Mouse (Mus musculus) heart, adult 8-10 months (tissue): Measurements from ENCODE around the gene Hopx. TPM values are rescaled to one million over a fixed set of nuclear protein-coding genes. Genes with fewer than 3 reads are reported as not detected.

ENCODE experiments used
- DNase-seq: peaks from one replicate; pipeline ENCODE4 v3.0.0; 2022; ENCODE audit warnings: low spot score
- total RNA-seq, 4 experiments: library from RNA; stranded (reverse); gene quantifications; 2 replicates each; pipeline ENCODE4 v1.2.4; 2022

Gene Hopx
- 100 to 1,000 TPM; 354 to 475 (median 429) TPM for total RNA-seq

DNA sequence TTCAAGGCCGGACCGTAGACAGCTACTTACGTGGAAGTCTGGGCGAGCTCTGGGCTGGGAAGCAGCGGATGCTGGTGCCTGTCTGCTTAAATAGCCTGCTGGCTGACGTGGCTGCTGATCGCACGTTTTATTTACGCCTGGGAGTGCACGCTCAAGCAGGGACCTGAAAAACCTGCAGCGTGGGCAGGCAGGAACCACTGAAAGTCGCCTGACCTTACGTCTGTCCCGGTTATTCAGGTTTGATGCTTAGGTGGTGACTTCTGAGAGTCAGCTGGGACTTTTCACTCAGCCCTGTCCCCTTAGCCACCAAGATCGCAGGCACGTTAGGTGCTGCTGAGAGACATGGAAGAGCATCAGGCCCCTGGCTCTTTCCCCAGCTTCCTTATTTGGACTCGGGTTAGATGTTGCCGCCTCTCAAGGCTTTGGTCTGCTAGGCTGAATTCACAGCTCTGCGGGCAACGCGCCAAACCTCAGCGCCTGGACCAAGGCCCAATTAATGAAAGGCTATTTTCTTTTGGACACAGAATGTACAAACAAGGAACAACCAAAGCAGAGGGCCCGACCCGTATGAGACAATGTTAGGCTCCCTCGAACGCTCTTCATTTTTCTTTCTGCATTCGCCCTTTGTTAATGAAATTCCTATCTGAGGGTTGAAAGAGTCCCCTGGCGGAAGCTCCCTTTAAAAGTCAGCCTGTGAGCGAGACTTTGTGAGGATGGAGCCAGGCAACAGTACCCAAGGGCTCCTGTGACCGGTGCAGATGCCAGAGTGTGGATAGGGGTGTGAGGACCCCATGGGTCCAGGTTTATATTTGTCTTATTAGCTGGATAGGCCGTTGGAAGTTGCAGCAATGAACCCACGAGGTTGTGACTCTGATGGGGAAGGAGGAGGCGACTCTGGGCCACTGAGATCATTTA lies at the start of gene Hopx:
Gene Hopx (minus strand): TSS at position 305 of the 915 bp plus-strand sequence.
- DNase-seq: peak; percentile 89

DNA sequence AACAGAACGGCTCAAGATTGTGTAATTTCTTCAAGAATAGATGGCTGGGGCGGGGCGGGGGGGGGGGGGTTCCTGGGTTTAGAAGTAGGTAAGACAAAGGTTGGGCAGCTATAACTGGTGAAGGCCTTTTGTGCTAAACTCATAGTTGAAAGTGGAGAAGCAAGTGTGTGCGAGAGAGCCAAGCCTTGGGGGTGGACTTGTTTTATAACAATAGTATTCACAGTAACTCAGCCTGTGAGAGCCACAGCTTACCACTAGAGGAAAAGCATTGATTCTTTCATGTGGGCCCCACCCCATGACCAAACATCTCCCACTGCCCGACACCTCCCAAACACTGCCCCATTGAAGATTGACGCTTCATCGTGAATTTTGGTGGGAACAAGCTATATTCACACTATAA lies 48.7 kb upstream of the Hopx start:
- no peak for DNase-seq

DNA sequence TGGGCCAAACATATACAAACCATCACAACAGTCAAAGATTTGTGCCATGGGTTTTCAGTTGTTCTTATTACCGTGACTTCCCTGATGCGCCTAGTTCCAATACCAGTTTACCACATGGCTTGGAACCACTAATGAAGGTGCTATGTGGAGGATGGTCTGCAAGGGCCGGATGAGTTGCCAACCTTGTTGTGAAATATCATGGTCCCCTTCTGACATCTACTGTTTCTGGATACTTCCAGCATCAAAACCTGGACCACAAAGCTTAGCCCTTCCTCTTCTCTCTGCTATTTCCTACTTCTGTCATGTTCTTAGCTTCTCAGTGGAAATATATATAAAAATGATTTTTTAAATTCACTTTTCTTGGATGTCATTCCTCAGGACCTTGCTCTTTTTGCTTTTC lies 47.6 kb upstream of the Hopx start:
- DNase-seq: no peak

DNA sequence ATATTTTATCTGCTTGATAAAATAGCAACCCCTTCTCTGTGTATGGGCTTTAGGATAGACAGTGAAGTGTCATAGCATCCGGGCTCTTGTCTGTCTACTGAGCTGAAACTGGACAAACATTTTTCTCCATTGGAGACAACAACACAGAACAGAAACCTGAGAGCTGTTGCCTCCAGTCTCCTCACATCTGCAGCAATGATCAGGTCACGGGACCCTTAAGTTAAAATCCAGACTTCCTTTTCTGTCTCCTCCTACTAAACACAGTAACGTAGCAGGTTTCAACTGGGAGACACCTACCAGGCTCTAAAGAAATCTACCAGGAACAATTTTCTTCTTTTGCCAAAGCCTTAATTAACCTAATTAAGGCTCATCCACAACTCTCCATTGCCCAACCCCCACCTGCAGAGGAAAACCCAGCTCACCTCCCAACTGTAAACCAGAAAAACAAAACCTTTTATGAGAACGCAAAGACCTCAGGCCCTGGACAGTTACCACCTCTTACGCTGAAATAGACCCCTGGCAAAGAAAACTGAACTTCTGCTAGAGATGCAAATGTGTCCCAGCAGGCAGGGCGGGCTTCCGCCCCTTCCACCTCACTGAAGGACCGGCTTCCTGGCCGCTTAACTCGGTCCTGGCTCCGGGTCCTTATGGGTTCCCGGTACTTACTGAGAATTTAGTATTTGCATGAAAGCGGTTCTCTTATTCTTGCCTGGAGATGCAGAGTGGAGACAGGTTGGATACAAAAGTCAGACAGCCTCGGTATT lies 43.0 kb upstream of the Hopx start:
- peak; percentile 68 for DNase-seq

DNA sequence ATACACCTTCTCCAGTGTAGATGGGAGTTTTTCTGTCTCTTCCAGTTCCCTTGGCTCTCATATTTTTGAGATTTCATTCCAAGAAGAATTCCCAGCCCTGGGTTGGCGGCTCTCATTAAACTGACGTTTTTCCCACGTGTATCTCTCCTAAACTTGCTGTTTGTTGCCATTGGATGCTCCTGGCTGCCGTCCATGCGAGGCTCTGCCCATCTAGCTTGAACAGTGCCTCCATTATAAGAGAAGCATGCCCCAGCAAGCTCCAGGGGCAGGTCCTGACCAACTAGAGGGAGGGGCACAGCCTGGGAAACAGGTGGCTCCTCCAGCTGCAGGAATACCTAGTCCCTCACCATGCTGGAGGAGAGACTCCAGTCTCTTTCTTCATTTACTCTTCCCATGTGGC lies 42.0 kb upstream of the Hopx start:
- DNase-seq: no peak

DNA sequence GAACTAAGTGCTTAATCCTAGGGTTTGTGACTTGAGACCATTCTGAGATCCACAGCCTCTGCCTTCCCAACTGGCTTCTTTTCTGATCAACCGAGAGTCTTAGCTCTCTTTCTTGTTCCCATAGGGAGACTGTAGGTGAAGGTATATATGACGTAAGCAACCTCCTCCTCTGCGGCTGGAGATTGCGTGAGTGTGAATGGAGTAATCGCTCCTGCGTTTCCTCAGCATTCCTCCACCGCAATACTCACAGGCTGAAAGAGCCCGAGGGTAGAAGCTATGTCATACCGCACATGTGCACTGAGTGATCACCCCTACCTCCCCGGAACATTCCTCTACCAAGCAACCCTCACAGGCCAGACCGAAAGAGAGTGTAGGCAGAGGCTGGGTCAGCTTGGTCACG lies 40.6 kb upstream of the Hopx start:
- no peak for DNase-seq

DNA sequence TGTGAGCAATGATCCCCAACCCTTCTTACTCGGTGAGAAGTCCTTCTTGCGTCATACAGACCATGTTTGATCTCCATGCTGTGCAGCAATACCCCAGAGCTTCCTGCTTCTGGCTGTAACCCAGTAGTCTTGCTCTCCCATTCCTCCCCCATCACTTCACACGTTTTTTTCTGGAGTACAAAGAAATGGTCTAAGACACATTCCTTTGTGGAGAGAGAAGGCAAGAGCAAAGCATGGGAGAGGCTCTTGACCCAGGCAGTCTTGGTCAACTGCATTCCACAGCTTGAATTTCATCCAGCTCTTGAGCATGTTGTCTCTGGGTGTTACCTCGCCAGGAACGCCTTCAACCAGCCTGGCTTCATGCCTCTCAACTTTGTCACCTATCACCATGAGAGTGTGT lies 39.9 kb upstream of the Hopx start:
- no peak for DNase-seq

DNA sequence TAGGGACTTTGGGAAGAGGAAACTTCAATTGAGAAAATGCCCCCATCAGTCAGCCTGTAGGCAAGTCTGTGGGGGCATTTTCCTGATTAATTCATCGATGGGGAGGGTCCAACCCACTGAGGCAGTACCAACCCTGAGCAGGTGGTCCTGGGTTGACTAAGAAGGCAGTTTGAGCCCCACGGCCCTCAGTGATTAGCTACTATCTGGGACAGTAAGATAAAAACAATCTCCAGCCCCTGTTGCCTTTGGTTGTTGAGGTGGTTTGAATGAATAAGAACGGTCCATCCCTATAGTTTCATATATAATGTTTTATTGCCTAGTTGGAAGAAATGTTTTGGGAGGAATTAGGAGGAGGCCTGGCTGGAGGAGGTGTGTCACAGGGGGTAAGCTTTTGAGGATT lies 36.8 kb upstream of the Hopx start:
- DNase-seq: no peak

DNA sequence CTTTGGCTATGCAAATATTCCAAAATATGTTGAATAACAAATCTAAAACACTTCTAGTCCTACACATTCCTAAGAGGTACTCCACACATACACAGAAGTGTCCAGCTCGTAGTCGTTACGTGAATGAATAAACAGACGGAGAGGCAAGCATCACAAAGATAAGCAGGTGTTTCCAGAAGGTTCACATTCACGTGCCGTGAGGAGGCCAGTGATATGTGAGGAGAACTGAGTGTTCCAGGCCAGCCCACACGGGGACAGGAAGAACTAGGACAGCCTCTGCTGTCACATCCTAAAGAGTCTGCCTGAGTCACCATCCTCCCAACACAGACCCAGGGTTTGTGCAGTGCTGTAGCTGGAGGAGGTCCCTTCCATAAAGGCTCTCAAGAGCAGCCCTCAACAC lies 36.2 kb upstream of the Hopx start:
- DNase-seq: no peak

DNA sequence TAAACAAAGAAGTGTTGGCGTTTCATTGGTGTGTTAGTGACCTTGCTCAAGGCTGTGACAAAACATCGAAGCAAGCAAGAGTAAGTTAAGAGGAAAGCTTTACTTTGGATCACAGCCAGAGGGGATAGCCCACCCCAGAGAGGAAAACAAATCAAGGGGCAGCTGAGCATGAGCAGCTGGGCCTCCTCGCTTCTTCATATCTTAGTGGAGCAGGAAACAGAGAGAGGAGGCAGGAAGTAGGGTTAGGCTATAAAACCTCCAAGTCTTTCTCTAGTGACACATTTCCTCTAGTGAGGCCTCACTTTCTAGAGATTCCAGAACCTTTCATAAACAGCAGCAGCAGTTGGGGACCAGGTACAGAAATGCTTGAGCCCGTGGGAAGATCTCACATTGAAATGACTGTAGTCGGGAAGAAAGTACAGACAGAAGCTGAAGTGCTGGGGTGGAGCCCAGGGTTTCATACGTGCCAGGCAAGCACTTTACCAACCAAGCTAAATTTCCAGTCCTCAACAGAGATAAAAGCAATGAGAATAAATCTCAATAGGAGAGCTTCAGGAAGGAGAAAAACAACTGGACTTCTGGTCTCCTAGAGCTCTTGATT lies 33.2 kb upstream of the Hopx start:
- no peak for DNase-seq

DNA sequence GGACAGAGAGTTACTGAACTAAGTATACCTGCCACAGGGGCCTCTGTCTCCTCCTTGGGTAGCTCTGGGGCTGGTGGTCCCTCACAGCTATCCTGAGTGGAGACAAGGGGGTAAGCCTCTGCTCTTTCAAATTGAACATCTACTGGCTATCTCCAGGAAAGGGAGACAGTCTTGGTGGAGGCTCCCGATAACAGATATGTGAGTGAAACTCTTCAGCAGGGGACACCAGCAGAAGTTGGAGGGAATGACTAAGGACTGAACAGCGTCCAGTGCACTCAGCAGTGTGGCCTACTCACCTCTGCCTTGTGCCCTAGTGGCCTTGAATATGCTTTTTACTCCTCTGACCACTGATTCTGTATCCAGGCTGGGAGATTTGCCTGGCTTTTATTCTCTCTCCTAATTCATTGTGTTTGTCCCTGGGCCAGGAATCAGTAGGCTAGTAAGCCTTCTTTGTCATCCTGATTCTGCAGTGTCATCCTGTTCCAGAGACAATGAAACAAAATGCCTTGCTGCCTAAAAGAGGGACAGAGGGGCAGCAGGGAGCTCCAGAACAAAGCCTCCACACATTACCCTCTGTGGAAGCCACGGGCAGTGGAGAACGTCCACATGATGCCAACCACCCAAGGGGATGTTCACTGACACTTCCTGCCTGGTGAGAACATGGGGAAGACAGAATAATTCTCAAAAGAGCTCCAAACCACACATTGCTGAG lies 31.7 kb upstream of the Hopx start:
- no peak for DNase-seq

DNA sequence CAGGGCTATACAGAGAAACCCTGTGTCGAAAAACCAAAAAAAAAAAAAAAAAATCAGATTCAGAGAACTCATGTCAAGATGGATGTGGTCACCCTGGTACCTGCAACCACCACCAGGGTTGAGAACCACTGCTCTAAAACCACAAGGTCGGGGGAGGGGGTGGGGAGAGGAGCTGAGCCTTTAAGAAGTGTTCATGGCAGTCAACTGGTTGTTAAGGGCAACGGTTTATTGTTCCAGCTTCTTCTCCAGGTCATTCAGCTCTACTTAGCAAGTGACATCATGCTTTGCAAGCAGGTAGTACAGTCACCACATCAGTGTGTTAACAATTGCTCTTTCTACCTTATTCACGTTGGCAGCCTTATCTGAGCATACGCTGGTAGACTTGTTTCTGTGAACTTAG lies 29.7 kb upstream of the Hopx start:
- DNase-seq: no peak

DNA sequence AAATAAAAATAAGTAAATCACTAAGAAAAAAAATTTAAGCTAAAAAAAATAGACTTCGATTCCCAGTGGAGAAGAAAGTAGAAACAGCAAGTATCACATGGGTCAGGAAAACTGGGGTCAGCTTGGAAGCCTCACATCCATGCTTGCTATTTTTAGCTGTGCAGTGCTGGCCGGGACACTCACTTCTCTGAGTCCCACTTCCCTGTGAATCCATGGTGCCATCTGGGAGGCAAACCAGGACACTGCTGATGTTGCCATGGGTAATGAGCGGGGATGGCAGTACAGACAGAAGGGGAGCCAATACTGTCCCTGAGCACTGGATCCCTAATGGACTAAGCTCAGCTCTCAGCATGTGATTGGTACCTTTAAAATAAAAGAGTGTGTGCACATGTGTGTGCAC lies 28.2 kb upstream of the Hopx start:
- no peak for DNase-seq

DNA sequence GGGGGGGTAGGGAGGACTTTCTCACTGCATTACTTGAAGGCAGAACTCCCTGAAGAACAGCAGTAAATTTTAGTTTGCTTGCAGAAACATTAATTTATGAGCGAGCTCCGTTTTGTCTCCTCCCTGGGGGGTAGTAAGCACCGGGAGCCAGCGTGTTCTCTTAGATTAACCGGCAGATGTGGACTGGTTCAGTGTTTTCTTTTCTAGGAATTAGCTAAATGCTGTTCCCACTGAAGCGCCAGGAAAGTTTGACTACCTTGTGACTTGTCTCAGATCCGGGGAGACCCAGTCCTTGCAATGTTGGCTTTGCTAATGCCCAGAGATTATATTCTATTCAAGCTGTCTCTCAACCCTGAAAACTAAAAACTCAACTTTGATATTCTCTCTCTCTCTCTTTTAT lies 26.4 kb upstream of the Hopx start:
- DNase-seq: no peak

DNA sequence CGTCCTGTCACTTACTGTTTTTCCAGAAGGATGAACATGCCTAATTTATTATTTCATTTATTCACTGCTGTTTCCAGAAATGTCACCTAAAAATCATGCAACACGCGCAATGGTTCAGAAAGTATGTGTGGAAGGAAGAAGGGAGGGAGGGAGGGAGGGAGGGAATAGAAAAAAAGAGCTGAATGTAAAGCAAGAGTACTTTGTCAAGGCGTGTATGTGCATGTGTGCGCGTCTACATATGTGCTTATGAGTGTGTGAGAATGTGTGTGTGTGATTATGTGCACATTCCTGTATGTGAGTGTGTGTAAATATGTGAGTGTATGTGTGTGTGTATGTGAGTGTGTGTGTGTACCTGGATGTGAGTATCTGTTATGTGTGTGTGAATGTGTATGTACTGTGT lies 25.9 kb upstream of the Hopx start:
- DNase-seq: no peak

DNA sequence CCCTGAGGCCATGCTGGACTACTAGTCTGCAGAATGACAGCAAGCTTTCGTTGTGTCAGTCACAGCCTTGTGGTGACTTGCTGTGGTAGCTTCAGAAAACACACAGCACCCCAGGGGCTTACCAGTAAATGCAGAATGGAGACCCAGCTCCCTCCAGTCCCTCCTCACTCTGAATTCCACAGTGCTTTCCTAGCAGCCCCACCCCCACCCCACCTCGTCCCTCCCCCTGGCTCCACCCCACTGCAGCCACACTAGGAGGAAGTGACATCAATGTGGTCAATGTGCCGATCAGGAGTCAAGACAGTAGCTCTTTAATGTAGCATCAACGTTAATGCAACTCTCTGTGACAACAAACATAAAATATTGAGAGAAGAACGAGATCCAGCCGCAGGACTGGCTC lies 25.2 kb upstream of the Hopx start:
- DNase-seq: no peak

DNA sequence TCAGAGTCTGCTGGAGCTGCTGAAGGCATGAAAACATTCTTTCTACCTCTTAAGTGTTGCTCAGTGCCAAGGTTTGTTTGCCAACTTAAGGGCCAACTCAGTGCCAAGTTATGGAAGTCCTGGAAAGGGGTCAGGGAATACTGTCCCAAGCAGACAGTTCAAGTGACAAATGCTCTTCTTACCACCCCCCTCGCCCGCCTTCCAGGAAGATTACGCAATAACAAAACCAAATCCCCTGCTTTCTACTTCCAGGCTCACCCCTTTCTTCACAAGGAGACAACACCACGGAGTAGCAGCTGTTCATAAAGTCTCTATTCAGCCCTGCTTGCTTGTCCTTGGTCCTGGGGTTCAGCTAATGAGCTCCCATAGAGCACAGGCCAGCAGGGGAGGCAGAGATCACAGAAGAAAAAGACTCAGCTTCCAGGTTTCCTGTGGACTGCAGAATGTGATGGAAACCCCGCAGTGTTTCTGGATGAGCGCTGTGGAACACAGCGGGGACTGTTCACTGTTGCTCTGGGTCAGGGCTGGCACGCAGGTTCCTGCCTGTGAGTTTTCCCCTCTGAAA lies 22.9 kb upstream of the Hopx start:
- DNase-seq: no peak

DNA sequence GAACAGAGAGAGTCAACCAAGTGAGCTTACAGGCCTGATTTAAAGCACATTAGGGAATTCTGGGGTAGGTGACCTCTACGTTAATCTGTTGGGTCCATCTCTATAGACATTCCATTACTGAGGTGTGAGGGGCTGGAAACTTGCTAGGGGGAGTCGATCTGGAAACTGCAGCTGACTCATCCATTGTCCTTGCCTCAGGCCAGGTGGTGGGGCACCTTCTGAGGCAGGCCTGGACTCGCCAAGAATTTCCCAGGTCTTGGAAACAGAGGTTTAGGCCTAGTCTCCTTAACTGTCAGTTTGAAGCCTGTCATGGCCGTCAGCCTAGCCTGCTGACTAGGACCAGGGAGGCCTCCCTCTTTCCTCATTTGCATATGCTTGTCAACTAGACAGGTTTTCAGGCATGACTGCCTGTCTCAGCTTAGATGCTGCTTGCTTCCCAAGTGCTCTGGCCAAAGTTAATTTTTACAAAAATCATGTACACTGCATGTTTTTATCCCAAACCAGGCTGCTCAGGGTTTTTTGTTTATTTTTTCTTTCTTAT lies 21.8 kb upstream of the Hopx start:
- no peak for DNase-seq

DNA sequence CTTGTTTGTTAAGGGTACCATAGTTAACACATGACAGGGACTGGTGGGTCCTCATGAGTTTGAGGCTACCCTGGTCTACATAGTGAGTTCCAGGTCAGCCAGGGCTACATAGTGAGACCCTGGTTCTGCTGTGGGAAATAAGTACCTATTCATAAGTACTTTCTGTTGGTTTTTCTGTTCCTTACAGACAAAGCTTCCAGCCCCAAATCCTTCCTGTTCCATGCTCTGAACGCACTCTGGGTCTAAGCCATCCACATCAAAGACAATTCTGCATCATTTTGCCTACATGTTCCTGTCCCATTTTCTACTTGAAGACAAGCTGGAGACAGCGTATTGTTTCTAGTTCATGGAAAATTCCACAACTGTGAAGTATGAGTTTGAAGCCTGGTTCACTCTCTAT lies 20.0 kb upstream of the Hopx start:
- DNase-seq: no peak

DNA sequence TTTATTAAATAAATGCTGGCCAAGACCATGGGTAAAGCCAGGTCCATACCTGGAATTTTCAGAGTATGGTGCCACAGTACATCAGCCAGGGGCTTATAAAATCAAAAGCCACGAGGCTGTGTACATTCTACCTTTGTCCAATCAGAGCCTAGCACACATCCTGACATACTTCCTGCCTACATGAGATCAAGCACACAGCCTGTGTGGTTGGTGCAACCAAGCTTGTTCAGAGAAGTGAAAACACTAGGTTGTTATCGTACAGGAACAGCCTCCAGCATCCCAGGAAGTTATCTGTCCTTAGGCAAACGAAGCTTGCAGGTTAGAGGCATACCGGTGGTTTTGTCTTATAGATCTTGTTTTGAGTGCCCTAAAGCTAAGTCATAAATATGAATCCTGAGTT lies 19.5 kb upstream of the Hopx start:
- DNase-seq: no peak

DNA sequence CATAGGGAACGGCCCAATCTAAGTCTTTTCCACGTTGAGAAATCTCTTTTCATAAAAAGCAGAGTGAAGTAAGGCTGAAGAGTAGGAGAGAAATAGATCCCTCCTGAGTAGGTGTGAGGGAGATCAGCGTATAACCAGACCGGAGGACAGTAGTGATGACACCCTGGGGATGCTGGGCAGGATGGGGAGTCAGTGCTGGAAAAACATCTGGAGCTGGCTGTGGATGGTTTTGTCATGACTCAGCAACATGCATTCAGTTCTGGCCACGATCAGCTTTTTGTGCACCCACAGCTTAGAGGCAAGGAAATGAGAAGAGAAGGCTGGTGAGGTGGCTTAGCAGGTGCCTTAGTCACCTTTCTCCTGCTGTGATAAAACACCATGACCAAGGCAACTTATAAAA lies 19.0 kb upstream of the Hopx start:
- no peak for DNase-seq
